Mouse (Mus musculus) neural tube, embryonic 13.5 days (tissue): Measurements from ENCODE around the gene Gan. TPM values are rescaled to one million over a fixed set of nuclear protein-coding genes. Genes with fewer than 3 reads are reported as not detected.

ENCODE experiments used
- ATAC-seq: fragments of 200-750 bp; cut with Nextera tagmentation; 2 replicates; pipeline ENCODE4 v1.8.0; 2017; ENCODE audit warnings: low read depth, mild to moderate bottlenecking, moderate TSS enrichment, moderate library complexity
- H3K27ac ChIP-seq: fragments of 300-500 bp; sonication (generic); replicated peaks from 2 replicates; pipeline ENCODE4 v1.5.1; 2015; ENCODE audit warnings: moderate library complexity, mild to moderate bottlenecking, inconsistent platforms
- H3K27me3 ChIP-seq: fragments of 300-500 bp; sonication (generic); 2 replicates; pipeline ENCODE4 v1.6.1; 2015; ENCODE audit warnings: mild to moderate bottlenecking, inconsistent platforms
- H3K36me3 ChIP-seq: fragments of 300-500 bp; sonication (generic); 2 replicates; pipeline ENCODE4 v1.6.1; 2015; ENCODE audit warnings: mild to moderate bottlenecking, inconsistent platforms
- H3K4me1 ChIP-seq: fragments of 300-500 bp; sonication (generic); replicated peaks from 2 replicates; pipeline ENCODE4 v1.6.1; 2015; ENCODE audit warnings: inconsistent platforms
- H3K4me2 ChIP-seq: fragments of 300-500 bp; sonication (generic); 2 replicates; pipeline ENCODE4 v1.6.1; 2015; ENCODE audit warnings: inconsistent platforms, mild to moderate bottlenecking, moderate library complexity
- H3K4me3 ChIP-seq: fragments of 300-500 bp; sonication (generic); 2 replicates; pipeline ENCODE4 v1.5.1; 2015; ENCODE audit warnings: mild to moderate bottlenecking, inconsistent platforms
- H3K9ac ChIP-seq: fragments of 300-500 bp; sonication (generic); 2 replicates; pipeline ENCODE4 v1.6.1; 2015; ENCODE audit warnings: moderate library complexity, mild to moderate bottlenecking, inconsistent platforms
- H3K9me3 ChIP-seq: fragments of 300-500 bp; sonication (generic); 2 replicates; pipeline ENCODE4 v1.6.1; 2016; ENCODE audit warnings: inconsistent platforms
- WGBS: fragments of 180-500 bp; shearing (Covaris S2); methylation state at CpG from one replicate; pipeline ENCODE4 v1.1.7; 2015; 5-methylcytosine and 5-hydroxymethylcytosine counted together
- polyA plus RNA-seq: library from polyadenylated mRNA; unstranded; fragments of >200 nt; fragmentation: Nextera tagmentation; extraction: Ambion mirVana; gene quantifications from 2 replicates; pipeline ENCODE4 v1.2.1, GENCODE M21; 2015

Gan gene
- polyA plus RNA-seq, 1 experiment from 2014 or later = 2.4 TPM

DNA sequence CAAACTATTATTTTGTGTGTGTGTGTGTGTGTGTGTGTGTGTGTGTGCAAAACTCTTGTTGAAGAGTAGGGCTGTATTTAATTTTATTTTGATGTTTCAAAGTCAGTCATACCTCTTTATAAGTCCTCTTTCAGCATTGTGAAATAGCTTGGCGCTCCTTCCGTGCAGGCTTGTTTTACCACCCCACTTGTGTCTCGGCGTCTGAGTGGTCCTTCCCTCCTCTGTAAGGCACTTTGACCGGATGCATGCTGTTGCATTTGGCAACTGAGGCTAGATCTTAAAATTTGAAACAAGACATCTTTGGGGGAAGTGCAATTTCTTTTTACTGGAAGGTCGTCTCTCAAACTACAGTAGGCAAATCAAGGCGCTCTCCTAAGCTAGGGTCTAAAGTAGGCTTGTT is 48.7 kb downstream of the Gan start:
- no peak for ATAC-seq
- WGBS = 92% methylated on average over 7 of the region's 7 CpGs
- no peak overlapping the region for H3K27ac ChIP-seq

DNA sequence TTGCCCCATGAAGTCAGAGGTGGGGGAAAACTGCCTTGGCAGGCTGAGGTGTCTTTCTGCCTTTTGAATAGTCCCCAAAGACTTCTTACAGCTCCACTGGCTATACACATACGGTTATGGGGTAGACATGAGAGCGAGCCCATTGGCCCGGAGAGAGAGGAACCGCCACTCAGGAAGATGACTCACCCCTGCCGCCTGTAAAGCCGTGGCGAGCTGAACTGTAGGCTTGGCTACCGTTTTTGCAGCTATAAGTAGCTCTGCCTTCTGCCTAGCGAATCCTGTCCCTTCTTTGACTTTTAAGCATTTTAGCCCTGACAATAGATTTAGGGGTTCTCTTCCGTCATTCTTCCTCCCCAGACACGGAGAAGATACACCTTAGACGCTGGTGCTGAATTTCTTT is 51.2 kb downstream of the Gan start:
- no peaks in the 10 kb centered on the region for H3K27me3 ChIP-seq
- WGBS = 89% methylated on average over 12 of the region's 12 CpGs
- H3K4me3 ChIP-seq = no peak overlapping the region
- no peak overlapping the region for H3K4me2 ChIP-seq
- ATAC-seq = no peak
- H3K9me3 ChIP-seq = no peaks in the 10 kb centered on the region
- no peak overlapping the region for H3K9ac ChIP-seq
- H3K27ac ChIP-seq = no peak overlapping the region
- H3K36me3 ChIP-seq = peaks cover 25% of the 10 kb centered on the region
- H3K4me1 ChIP-seq = no peaks in the 10 kb centered on the region

More for the DNA sequence above, 48.7 kb downstream of the Gan start:
- peaks cover 30% of the 10 kb centered on the region for H3K36me3 ChIP-seq
- H3K4me2 ChIP-seq = no peak overlapping the region
- H3K4me3 ChIP-seq = no peak overlapping the region
- no peak overlapping the region for H3K9ac ChIP-seq
- H3K4me1 ChIP-seq = no peaks in the 10 kb centered on the region
- H3K27me3 ChIP-seq = no peaks in the 10 kb centered on the region
- no peaks in the 10 kb centered on the region for H3K9me3 ChIP-seq

DNA sequence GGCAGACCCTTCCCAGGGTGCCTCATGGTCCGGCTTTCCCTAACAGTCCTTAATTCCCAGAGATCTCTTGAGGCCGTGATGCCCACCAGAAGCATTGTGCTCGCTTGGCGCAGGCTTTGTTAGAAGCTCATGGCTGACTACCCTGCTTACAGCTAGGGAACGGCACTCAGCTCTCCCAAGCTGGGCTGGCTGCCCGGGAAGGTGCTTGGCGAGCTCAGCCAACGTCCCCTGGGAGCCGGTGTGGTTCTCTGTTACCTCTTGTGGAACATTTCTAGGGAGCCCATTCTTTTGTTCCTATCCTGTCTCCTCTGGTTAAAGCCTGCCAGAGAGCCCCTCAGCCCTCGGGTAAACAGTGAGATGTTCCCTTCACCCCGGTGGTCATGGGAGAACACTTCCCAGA is 54.2 kb downstream of the Gan start:
- no peak overlapping the region for H3K27ac ChIP-seq
- H3K27me3 ChIP-seq = no peaks in the 10 kb centered on the region
- WGBS = 81% methylated on average over 11 of the region's 11 CpGs
- H3K4me3 ChIP-seq = no peak overlapping the region
- H3K36me3 ChIP-seq = peaks cover 28% of the 10 kb centered on the region; the same call in 1 of the 2 replicates
- H3K4me1 ChIP-seq = no peaks in the 10 kb centered on the region
- H3K4me2 ChIP-seq = no peak overlapping the region
- no peak overlapping the region for H3K9ac ChIP-seq
- no peaks in the 10 kb centered on the region for H3K9me3 ChIP-seq
- no peak for ATAC-seq

DNA sequence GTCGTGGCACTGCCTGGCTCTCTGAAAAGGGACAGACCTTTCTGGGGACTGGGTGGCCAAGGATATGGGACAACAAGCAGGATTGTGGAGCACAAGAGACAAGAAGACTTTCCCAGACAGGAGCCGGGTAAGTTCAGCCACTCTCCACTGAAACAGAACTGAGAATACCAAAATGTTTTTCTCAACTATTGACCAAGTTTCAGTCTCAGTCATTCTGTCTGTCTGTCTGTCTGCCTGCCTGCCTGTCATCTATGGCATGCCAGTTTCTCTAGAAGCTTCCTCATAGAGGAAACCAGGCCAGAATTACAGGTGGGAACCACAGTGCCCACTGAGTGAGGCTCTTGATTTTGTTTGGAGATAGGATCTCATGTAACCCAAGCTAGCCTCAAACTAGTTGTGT is 59.8 kb downstream of the Gan start:
- whole genome bisulfite sequencing = 96% methylated on average over 2 of the region's 2 CpGs
- H3K4me2 ChIP-seq = no peak overlapping the region
- no peak for ATAC-seq
- H3K27ac ChIP-seq = no peak overlapping the region
- no peaks in the 10 kb centered on the region for H3K9me3 ChIP-seq
- H3K4me1 ChIP-seq = no peaks in the 10 kb centered on the region
- no peak overlapping the region for H3K4me3 ChIP-seq
- no peaks in the 10 kb centered on the region for H3K27me3 ChIP-seq
- peaks cover 18% of the 10 kb centered on the region; the same call in 1 of the 2 replicates for H3K36me3 ChIP-seq
- no peak overlapping the region for H3K9ac ChIP-seq

DNA sequence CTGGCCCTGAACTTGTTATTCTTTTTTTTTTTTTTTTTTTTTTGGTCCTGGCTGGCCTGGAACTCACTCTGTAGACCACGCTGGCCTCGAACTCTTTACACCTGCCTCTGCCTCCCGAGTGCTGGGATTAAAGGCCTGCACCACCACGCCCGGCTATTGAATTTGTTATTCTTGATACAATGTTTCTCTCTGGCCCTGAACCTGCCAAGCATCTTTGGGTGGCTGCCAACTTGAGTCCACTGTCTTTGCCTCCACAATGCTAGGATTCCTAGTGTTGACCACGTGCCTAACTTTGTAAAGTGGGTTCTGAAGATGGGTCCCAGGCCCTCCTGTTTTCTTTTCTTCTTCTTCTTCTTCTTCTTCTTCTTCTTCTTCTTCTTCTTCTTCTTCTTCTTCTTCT is 64.5 kb downstream of the Gan start:
- H3K4me3 ChIP-seq = no peak overlapping the region
- WGBS = 85% methylated on average over 6 of the region's 6 CpGs
- H3K4me2 ChIP-seq = no peak overlapping the region
- no peak for ATAC-seq
- H3K27me3 ChIP-seq = no peaks in the 10 kb centered on the region
- no peaks in the 10 kb centered on the region for H3K4me1 ChIP-seq
- H3K27ac ChIP-seq = no peak overlapping the region
- no peaks in the 10 kb centered on the region for H3K9me3 ChIP-seq
- H3K9ac ChIP-seq = no peak overlapping the region
- H3K36me3 ChIP-seq = no peaks in the 10 kb centered on the region

DNA sequence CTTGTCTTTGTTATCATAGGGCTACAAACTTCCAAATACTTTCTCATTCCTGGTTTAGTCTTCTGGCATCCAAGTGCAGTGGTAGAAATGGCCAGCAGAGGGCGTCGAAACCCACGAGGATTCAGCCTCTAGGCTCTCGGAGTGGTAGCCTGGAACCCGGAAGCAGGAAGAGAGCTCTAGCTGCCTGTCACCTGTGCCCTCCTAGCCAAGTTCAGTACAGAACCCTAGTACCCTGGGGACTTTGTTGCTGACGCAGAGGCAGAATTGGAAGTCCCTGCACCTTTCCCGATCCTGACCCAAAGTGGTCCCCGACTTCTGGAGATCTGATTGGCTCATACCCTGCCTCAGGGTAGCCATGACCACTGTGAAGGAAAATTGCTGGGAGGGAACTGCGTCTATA is 66.7 kb downstream of the Gan start:
- peak overlapping the region; percentile 29 for H3K4me3 ChIP-seq
- WGBS = 15% methylated on average over 9 of the region's 9 CpGs

DNA sequence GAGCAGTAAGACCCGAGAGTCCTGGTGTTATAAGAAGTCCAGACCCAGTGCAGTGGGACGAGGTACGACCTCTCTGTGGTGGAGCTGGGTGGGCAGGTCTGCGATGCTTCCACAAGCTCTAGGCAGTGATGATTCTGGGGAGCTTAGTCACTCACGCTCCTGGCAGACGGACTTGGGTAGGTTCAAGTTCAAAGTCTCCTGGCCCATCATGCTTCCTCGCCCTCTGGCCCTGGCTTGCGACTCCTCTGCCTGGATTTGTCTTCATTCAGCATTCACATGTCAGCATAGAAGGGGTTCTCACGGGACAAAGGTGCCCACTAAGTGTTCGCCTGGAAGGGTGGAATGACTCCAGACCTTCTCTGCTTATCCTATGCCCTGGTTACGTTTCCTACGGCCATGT is 68.4 kb downstream of the Gan start:
- ATAC-seq = no peak
- H3K9me3 ChIP-seq = no peaks in the 10 kb centered on the region
- H3K4me2 ChIP-seq = no peak overlapping the region
- H3K36me3 ChIP-seq = no peaks in the 10 kb centered on the region
- no peak overlapping the region for H3K9ac ChIP-seq
- no peak overlapping the region for H3K27ac ChIP-seq
- 90% methylated on average over 12 of the region's 12 CpGs for WGBS
- H3K4me3 ChIP-seq = no peak overlapping the region
- no peaks in the 10 kb centered on the region for H3K27me3 ChIP-seq
- H3K4me1 ChIP-seq = no peaks in the 10 kb centered on the region

More for the DNA sequence above, 66.7 kb downstream of the Gan start:
- no peaks in the 10 kb centered on the region for H3K4me1 ChIP-seq
- no peaks in the 10 kb centered on the region for H3K9me3 ChIP-seq
- 0 out of 2 replicates have a peak overlapping the region, but pooled peaks have one; percentile 35 for H3K9ac ChIP-seq
- no peak overlapping the region for H3K27ac ChIP-seq
- H3K36me3 ChIP-seq = no peaks in the 10 kb centered on the region
- peak overlapping the region; percentile 49 for H3K4me2 ChIP-seq
- no peaks in the 10 kb centered on the region for H3K27me3 ChIP-seq
- ATAC-seq = peak; percentile 67

DNA sequence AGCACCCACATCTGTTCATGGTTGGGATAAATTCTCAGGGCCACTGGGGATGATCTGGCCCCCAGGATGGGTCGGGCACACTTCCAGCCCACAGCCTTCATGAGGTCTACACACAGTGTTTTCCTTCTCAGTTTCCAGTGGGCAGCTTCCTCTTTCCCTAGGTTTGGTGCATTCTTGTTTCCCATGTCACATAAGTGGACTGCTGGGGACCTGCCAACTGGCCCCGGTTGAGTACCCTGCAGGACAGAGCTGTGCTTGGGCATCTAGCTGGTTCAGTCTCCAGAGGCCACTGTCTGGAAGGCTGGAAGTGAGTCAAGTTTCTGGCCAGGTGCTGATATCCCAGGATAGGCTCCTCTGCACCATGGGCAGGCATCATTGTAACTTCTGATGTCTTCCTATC is 69.4 kb downstream of the Gan start:
- Histone ChIP-seq H3K36me3 (no peaks in the 10 kb centered on the region), H3K4me1 (no peaks in the 10 kb centered on the region), H3K4me3 (no peak overlapping the region), H3K9me3 (no peaks in the 10 kb centered on the region), H3K4me2 (no peak overlapping the region), H3K27me3 (no peaks in the 10 kb centered on the region), H3K9ac (no peak overlapping the region), H3K27ac (no peak overlapping the region)
- 74% methylated on average over 2 of the region's 2 CpGs for WGBS
- no peak for ATAC-seq

DNA sequence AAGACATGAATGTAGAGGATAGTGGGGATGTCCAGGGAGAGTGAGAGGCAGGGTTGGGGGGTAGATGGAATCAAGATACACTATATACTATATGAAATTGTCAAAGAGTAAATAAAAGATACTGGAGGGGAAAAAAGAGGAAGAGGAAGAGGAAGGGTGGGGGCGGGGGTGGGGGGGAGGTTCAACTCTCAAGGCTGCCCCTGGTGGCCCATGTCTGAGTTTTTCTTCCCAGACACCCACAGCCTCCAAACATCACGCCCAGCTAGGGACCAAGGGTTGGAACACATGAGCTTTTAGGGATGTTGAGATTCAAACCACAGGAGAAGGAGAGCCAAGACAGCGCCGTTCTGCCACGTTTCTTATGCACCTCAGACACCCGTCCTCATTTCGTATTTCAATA is 75.3 kb downstream of the Gan start:
- Histone ChIP-seq H3K9me3 (no peaks in the 10 kb centered on the region), H3K36me3 (no peaks in the 10 kb centered on the region), H3K27me3 (no peaks in the 10 kb centered on the region), H3K4me3 (no peak overlapping the region), H3K4me1 (no peaks in the 10 kb centered on the region), H3K27ac (no peak overlapping the region), H3K4me2 (no peak overlapping the region), H3K9ac (no peak overlapping the region)
- WGBS = 88% methylated on average over 7 of the region's 7 CpGs
- ATAC-seq = no peak

DNA sequence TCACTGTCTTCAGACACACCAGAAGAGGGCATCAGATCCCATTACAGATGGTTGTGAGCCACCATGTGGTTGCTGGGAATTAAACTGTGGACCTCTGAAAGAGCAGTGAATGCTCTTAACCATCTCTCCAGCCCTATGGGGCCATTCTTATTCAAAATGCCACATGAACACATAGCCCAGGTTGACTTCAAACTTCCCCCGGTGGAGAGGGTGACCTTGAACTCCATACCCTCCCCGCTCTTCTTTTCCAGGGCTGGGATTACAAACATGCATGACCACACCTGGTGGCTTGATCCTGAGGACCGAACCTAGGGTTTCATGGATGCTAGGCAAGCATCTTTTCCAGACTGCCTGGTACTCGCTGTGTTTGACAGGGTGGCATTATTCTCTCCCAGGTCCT is 78.6 kb downstream of the Gan start:
- 93% methylated on average over 4 of the region's 4 CpGs for WGBS
- no peaks in the 10 kb centered on the region for H3K9me3 ChIP-seq

DNA sequence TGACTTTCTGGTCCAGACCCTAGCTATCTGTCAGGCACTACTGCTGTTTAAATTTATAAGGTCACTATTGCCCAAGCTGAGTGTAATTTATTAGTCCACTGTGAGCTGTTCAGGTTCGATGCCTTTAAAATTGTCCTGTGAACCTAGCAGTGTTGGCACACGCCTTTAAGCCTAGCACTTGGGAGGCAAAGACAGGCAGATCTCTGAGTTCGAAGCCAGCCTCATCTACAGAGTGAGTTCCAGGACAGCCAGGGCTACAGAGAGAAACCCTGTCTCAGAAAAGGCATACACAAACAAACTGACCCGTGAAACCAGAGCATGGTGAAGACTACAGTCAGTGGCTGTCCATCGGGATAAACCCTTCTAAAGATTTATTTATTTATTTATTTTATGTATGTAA is 82.4 kb downstream of the Gan start:
- Histone ChIP-seq H3K27me3 (no peaks in the 10 kb centered on the region), H3K9ac (no peak overlapping the region), H3K9me3 (no peaks in the 10 kb centered on the region), H3K27ac (no peak overlapping the region), H3K36me3 (no peaks in the 10 kb centered on the region), H3K4me2 (no peak overlapping the region), H3K4me1 (no peaks in the 10 kb centered on the region), H3K4me3 (no peak overlapping the region)
- no peak for ATAC-seq
- 80% methylated on average over 5 of the region's 5 CpGs for WGBS

More for the DNA sequence above, 78.6 kb downstream of the Gan start:
- Histone ChIP-seq H3K4me3 (no peak overlapping the region), H3K4me2 (no peak overlapping the region), H3K36me3 (no peaks in the 10 kb centered on the region), H3K27me3 (no peaks in the 10 kb centered on the region), H3K27ac (no peak overlapping the region), H3K4me1 (no peaks in the 10 kb centered on the region), H3K9ac (no peak overlapping the region)
- no peak for ATAC-seq

DNA sequence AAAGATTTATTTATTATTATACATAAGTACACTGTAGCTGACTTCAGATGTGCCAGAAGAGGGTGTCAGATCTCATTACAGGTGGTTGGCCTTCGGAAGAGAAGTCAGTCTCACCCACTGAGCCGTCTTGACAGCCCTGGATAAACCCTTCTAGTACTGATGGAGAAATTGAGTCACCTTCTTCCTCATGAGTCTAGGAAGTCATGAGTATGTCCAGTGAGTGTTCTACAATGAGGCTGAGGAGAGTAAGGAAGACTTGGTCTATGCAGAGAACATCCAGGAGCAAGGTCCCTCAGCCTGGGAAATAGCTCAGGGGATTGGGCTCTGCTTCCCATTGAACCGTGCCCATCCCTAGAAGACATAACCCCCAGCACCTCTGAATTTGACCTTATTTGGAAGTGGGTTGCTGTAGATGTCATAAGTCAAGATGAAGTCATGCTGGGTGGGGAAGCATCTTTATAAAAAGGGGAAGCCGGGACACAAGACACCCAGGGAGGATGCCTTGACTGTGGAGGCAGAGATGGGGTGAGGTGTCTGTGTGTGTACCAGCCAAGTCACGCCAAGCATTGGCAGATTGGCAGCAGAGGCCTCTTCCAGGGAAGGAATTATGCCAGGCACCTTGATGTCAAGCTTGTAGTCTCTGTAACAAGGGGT is 83.0 kb downstream of the Gan start:
- WGBS = 83% methylated on average over 5 of the region's 5 CpGs
- Histone ChIP-seq H3K4me1 (no peaks in the 10 kb centered on the region), H3K27ac (no peak overlapping the region), H3K27me3 (no peaks in the 10 kb centered on the region), H3K9ac (no peak overlapping the region), H3K4me3 (no peak overlapping the region), H3K9me3 (no peaks in the 10 kb centered on the region), H3K4me2 (no peak overlapping the region), H3K36me3 (no peaks in the 10 kb centered on the region)
- no peak for ATAC-seq

DNA sequence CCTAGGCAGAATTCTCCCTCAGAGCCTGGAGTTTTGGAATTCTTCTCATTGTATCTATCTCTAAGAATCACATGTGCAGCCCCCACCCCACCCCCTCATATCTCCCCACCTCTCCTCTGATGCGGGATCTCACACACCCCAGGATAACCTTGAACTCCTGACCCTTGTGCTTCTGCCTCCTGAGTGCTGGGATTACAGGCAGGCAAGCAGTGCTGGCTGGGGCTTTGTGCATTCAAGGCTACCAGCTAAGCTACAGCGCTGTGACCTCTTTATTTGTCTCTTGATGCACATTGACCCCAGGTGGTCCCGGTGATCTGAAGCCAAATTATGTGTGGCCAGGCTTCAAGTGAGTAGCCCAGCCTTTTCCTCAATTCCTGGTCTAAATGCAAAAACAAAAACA is 83.9 kb downstream of the Gan start:
- no peaks in the 10 kb centered on the region for H3K27me3 ChIP-seq
- no peak overlapping the region for H3K9ac ChIP-seq
- no peaks in the 10 kb centered on the region for H3K9me3 ChIP-seq
- H3K27ac ChIP-seq = no peak overlapping the region
- 20% methylated on average over 3 of the region's 3 CpGs for WGBS
- H3K4me2 ChIP-seq = no peak overlapping the region
- no peaks in the 10 kb centered on the region for H3K36me3 ChIP-seq
- no peaks in the 10 kb centered on the region for H3K4me1 ChIP-seq
- H3K4me3 ChIP-seq = no peak overlapping the region
- no peak for ATAC-seq
